Mouse (Mus musculus) ovary, adult 18-20 months (tissue): ENCODE measurements around the gene Crhr2.

ENCODE experiments used
- DNase-seq: peaks from one replicate; pipeline ENCODE4 v3.0.0; 2022; ENCODE audit warnings: low spot score, mixed read lengths

Gene Crhr2

DNA sequence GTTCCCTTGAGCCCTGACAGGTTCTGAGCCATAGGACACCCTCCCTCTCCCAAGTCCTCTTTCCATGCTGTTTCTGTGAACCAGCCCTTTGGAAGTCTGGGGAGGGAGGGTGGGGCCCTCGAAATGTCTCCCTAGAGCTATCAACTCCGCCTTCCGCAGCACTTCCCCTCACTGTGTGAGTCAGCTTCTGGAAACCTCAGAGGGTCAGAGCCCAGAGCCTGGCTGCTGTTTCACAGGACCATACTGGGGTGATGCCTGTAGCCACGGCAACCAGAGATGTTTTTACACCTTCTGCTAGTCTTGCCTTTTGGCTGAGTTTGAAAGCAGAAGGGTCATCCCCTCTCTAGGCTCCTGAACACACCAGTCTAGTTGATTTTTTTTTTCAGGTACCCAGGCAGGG lies 9.8 kb downstream of the Crhr2 start:
- DNase-seq = no peak

DNA sequence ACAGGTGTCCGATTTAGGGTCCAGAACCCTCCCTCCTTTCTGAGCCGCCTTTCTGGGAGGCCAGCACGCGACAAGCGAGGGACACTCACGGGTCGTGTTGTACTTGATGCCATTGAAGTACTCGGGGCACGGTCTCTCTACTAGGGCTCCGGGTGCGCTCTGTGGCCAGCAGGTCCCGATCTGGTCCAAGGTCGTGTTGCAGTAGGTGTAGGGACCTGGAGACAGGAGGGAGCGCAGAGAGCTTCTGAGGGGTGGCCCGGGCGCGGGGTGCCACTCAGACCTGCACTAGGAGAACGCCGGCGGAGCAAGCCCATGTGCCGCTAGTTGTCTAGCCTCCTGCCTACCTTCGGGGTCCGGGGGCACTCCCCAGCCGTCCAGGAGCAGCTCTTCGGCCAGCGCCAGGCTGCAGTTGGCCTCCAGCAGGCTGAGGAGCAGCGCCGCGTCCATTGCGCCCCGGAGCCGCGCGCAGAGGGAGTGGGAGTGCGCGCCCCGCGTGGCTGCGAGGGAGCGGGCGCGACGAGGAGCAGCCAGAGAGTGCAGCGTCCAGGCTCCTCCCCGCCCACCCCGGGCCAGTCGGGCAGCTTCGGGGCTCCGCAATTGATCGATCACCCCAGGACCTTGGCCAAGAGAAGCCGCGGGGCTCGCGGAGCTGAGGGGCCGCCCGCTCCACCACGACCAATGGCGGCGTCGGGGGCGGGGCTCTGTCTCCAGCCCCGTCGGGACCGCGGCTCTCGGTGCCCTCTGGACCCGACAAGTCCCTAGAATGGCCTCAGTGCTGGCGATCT lies 15.3 kb downstream of the Crhr2 start:
- no peak for DNase-seq

DNA sequence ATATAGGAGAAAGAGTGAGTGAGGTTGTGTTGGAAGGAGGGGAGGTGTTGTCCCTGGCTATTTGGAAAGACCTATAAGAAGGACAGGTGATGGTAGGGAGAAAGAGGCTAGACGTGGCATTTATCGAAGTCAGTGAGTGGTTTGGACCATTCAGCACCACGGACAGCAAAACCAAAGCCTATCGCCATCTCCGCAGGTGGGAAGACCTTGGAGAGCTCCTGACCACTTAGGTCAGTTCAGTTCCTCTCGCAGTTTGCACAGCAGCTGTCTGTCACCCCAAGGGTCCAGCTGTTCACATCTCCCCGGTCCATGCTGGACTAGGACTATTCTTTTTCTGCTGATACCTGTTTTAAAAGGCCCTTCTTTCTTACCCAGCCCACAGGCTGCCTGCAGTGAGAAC lies 24.5 kb downstream of the Crhr2 start:
- no peak for DNase-seq

DNA sequence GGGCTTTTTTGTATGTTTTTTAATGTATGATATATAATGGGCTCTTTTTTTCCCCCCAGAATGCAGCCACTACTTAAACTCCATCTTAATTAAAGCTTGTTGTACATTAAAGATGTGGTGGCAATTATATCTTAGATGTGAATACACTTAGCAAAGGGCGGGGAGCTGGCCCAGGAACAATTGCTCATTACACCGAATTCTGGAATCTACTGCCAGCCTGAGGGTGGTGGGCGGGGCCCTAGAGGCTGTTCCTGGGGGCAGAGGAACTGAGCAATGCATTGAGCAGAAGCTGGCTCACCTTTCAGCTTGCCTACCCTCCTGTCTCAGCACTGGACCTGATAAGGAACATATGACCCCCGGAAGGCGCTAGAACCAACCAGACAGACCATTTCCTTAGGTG lies 34.2 kb downstream of the Crhr2 start:
- DNase-seq = no peak

DNA sequence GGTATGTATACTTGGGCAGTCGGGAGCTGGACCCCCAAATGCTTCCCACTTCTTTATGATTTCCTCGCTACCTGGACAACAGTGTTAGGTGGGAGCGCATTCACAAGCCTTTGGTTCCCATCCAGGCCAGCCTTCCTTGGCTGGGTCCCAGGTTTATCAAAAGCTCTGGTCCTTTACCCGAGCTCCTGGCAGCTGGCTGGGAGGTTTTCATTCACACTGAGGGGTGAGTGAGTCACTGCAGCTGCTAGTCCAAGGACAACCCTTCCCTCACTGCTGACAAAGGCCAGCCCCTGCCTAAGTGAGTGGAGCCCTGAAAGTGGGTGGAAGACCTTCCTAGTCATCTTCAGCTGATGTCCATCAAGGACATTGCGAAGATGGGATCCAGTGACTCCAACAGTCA lies 34.8 kb downstream of the Crhr2 start:
- DNase-seq = peak; percentile 75

DNA sequence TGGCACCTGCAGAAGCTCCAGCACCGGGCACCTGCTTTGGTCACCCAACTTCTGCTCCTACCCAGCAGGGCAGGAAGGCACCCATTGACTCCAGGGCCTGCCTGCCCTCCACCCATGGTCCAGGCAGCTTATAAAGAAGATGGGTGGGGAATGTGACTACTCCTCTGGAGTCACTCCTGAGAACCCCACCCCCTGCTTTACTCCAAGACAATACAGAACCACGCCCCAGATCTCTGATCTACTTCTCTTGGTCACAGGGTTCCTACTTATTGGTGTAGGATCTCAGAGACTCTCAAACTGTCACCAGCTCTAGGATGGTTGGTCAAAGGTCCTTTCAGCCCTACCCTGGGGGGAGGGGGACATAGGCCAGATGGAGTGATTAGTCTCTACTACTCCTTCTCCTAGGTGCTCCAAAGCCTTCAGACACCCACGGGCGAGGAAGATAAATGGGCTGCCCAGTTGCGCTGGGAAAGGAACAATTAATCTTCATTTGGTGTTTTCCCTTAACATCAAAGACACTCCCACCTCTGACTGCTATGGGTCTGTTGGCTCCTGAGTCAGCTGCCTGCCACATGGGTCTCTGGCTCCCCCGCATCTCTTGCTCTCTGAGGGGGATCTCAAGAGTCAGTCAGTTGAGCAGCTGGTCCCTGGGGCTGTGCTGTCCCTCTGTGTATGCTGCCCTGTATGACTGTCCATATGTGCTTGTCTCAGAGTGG lies 39.2 kb downstream of the Crhr2 start:
- DNase-seq = no peak

DNA sequence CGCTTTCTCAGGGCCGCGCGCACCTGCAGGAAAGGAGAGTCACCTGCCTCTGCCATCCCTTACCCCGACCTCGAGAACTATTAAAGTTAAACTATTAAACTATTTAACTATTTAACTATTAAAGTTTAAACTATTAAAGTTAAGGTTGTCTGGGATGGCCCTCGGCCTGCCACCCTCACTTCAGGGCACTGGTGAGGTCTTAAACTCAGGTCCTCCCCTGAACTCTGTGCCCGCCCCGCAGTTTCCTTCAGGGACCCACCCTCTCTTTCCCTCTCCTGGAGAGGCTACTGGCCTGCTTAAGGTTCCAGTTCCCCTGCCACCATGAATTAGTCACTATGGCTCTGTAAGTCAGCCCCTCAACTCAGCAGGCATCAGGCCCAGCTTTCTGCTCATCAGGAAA lies 41.4 kb downstream of the Crhr2 start:
- no peak for DNase-seq

DNA sequence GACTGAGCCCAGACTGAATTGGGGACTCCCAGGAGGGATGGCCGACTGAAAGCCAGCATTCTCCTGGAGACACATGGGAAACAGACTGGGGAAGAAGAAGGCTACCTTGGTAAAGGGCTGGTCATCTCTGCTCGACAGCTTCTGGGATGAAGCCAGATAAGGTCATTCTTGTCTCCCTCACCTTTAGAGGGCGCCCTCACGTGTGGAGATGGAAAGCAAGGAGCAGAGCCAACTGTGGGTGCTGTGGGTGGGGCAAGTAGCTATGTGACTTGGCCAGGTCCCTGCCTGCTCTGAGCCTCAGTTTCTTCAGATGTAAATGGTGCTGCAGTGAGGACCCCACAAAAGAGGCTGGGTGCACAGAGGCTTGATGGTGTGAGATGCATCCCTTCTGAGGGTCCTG lies 42.2 kb downstream of the Crhr2 start:
- no peak for DNase-seq

DNA sequence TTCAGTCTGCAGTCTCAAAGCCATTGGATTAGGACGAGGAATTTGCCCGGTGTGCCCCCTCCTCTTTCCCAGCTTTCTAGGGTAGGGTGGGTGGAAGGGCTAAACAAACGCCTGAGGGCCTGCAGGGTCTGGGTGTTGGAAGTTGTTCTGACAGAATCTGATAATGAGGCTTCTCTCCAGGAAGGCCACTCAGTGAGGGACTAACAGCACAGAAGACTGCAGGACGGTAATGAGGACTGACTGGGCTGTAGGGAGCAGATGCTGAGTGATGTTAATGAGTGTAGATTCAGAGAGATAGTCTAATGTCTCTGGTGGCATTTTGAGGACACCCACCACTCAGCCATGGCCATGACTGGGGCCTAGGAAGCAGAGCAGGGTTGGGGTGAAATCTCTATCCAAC lies 45.5 kb downstream of the Crhr2 start:
- DNase-seq = no peak

DNA sequence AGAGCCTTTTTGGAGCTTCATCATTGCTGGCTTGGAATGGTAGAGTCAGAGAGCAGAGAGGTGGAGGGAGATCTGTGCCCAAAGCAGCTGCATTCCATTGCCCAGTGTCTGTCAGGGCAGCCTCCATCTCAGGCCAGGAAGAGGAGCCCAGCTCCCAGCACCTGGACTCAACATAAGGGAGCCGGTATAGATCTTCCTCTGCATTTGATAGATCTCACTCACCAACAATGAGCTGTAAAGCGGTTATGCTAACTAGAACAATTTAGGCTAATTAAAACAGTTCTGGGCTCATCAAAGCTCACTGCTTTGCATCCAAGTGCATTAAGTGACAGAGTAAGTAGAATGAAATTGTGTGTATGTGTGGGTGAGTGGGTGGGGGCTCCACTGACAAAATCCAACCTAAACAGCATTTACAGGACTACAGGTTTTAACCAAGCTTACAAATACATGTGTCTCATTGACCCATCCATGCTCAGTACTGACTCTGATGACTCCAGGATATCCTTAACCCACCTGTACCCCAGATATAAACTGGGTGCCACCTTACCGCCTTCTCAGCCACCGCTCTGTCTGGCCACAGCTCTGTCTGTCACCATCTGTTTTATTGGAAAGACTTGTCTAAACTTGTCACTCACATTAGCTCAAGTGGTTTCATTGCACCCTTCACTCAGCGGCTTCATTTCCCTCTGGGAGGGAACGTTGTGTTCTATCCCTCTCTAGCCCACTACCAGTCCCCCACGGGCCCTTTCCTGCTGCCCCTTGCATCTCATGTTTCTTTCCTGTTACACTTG lies 50.4 kb downstream of the Crhr2 start:
- no peak for DNase-seq

DNA sequence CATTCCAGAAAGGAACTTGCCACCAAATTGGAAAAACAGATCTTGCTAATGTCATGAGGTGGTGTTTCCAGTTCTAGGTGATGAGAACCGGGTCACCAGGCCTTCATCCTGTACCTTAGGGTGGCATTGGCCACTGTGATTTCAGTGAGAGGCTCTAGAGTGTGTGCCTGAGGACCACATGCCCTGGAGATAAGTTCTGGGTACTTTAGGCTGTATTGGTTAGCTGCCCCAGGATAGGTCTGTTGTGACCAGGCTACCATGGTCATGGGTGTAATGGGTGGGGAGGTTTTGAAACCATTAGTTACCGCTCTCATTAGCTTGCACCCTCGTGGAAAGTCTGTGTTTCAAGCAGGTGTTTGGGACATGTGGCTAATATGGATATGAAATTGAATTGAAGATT lies 51.4 kb downstream of the Crhr2 start:
- DNase-seq = no peak

DNA sequence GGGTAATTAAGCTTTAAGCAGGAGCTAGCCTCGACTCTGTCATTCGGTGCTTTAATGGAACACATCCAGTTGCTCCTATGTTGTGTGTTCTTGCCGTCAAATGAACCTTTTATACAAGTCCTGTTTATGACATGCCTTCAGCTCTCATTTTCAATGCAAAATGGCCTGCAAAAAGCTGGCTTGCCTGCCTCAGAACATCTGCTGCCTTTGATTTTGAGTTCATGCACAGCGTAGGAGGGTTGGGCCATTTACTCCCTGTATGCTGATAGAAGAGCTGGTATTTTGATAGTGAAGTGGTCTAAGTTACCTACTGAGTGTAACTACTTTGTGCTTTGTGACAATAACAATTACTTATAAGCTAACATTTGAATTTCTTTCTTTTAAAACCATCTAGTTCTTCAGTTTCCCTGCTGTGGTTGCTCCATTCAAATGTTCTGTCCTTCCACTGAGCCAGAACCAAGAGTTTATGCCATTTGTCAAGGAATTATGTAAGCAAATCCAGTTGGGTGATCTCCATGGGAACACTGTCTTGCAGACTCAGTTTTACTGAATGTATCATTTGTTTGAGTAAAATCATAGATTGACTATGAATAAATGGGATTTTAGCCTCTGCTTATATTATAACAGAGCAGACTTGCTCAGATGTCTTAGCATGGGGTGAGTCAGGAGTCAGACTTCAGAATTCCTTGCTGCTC lies 56.1 kb downstream of the Crhr2 start:
- DNase-seq = no peak

DNA sequence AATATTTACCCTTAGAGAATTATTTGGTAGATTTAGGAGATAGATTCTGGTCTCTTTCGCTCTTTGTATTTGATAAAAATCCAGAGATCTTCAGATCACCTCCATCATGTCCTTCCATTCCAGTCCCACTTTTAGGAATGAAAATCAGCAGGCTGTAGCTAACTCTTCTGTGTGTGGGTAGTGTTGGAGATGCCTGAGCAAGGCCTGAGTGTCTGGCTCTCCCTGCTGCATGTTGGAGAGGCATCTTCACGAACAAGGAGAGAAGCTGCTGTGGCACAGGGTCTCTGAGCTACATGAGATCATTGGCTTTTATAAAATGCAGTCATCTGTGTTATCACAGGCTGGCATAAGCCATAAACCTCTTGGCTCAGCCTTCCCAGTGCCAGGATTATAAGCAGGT lies 66.9 kb downstream of the Crhr2 start:
- no peak for DNase-seq

DNA sequence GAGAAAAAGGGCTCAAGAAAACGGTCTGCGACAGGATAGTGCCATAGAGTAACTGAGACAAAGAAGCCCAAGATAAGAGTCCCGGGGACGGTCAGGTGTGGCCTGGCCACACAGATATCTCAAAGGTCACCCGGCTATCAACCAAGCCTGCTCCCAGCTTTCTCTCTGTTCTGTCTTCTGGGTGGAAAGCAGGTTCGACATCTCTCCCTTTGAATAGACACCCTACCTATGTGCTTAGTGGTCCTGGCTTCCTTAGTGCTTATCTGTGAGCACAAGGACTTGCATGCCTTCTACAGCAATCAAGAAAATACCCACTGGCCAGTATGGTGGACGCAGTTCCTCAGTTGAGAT lies 68.4 kb downstream of the Crhr2 start:
- DNase-seq = no peak

DNA sequence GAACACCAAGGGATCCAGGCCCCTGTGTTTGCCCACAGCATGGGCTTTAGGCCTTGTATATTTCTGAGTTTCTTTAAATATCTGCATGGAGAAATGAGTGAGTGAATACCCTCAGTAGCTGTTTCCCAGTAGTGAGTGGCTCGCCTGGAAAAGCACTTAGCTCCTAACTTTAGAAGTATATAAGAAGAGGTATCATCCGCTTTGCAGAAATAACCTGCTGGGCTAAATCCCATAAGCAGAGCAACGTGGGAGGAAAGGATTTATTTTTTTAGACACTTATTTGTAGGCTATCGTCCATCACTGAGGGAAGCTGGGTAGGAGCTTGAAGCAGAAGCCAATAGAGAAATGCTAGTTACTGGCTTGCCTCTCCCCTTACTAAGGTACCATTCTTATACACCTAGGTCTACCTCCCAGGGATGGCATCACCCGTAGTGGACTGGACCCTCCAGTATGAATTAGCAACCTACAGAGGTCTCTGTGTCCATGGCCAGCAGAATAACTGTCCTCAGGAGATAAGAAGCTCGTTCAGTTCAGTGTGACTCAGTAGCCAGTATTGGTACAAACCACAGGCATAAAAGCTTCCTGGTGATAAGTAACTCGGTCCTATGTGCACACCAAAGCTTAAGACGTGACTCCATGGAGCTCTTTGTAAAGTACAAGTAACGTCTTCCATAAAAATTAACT lies 68.9 kb downstream of the Crhr2 start:
- DNase-seq = no peak

DNA sequence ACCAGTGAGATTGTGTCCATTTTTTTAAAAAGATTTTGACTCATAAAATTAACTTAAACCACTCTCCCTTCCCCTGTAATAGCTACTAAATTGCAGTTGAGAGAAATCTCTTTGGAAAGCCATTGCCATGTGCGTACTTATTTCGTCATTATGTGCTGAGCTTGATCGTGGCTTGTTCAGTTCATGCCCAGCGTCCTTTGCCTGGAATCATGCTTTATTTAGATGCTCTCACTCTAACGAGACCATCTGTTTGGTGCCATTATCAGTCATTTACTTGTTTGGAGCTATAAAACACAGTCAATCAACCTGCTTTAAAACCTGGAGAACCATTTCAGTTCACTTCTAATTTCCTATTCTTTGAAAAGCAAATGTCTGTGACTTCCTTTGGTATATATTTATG lies 70.6 kb downstream of the Crhr2 start:
- DNase-seq = no peak

DNA sequence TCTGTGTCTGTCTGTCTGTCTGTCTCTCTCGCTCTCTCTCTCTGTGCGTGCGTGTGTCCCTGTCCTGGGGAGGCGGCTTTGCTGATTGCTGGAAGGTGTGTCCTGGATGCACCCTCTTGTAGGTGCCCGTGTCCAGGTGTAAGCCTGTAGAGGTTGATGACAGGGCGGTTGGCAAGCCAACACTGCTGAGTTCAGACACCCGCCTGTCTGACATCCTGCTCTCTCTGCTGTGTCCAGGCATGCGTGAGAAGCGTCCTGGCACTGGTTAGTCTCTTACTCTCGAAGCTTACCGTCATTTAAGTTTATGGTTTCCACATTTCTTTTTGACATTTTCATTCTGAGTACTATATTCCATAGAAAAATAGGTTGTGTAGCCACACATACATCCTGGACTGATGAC lies 71.5 kb downstream of the Crhr2 start:
- no peak for DNase-seq

DNA sequence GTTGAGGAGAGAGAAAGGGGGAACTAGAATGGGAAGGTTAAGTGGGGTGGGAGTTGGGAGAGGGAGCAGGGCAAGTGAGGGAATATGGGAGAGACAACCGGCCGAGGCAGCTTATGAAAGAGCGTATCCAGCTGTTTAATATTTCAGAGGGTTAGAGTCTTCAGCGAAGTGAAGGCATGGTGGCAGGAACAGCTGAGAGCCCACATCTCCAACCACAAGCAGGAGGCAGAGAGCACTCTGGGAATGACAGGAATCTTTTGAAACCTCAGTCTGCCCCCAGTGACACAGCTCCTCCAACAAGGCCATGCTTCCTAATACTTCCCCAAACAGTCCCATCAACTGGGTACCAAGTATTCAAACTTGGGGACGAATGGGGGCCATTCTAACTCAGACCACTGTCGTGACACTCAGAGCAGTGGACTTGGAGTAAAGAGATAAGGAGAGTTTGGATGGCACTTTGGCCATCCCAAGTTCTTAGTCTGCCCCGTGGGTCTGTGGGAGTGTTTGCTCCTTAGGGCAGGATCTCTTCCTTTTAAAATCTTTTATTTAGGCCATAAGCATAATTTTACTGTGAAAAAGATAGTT lies 72.5 kb downstream of the Crhr2 start:
- DNase-seq = no peak

DNA sequence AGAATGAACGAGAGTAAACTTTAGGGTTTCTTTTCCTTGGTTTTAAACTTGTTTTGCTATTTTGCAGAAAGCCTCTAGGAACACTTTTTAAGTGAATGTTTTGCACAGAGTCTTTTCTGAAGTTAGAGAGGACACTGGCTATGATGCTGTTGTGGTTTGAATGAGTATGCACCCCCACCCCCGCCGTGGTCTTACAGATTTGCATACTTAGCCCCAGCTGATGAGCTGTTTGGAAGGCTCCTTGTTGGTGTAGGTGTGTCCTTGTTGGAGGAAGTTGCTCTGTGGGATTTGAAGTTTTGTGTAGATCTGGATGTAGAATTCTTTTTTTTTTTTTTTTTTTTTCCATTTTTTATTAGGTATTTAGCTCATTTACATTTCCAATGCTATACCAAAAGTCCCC lies 75.4 kb downstream of the Crhr2 start:
- DNase-seq = no peak

DNA sequence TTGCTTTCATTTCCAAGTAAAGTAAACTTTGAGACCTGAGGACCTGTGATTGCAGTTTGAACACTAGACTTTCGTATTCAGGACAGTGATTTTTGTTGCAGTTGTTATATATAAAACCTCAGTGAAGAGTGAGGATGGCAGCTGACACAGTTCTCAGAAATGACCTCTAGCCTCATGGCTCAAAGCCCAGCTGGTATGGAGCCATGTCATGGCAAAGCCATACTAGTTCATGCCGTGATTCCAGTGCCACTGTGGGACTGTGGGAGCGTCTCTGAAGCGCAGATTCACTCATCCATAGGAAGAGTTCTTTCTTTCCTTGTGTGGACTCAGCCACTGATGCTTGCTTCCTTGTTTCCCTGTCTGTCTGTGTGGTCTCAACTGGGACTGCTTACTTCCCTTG lies 78.3 kb downstream of the Crhr2 start:
- no peak for DNase-seq

DNA sequence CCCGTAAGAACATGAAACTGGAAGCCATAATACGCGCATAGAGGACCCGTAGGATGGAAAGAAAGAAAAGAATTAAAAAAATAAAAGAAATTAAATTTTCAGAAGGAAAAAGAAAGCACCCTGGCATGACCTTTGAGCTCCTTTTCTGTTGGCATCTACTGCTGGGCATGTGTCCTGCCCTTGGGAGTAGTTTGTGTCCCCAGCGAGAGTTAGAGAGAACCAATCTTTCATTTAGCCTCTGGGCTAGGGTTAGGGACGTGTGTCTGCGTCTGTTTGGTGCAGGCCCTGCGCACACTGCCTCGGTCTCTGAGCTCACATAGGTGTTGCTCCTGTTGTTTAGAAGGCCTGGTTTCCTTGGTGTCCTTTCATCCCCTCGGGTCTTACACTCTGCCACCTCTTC lies 83.6 kb downstream of the Crhr2 start:
- DNase-seq = no peak

DNA sequence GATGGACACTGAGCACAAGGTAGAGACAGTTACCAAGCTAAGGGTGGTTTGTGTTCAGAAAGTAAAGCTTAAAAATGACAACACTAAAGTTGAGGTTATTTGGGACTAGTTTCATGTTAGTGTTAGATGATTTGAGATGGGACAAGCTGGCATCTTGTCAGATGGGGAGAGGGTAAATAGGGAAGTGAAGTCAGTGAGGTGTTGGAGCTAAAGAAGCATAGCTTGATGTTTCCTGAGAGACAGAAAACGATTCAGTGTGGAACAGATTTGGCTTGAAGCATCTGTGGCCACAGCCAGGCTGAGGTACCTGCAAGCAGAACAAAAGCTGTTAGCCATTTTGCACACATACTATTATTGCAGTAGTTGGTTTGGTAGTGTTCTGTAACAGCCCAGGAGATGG lies 87.5 kb downstream of the Crhr2 start:
- no peak for DNase-seq
